Mouse (Mus musculus): ENCODE data around the gene Erc2. TPM values are rescaled to one million over a fixed set of nuclear protein-coding genes. Genes with fewer than 3 reads are reported as not detected.
A peak's percentile ranks its signal among the peaks of the same experiment; 100 is the strongest.

Gene Erc2
- polyA plus RNA-seq, 1 experiment from 2014 or later, result 110 TPM

GRCm38 (mm10) chr14:28128999-28129398 is 506.8 kb downstream of the Erc2 start:
- no peak overlapping the region for H3K4me2 ChIP-seq
- H3K9ac ChIP-seq, result no peak overlapping the region
- 89% methylated on average over 3 of the region's 3 CpGs for WGBS
- no peaks in the 10 kb centered on the region for H3K4me1 ChIP-seq
- no peaks in the 10 kb centered on the region for H3K36me3 ChIP-seq (replicated peaks)
- no peaks in the 10 kb centered on the region for H3K27me3 ChIP-seq (replicated peaks)
- no peaks in the 10 kb centered on the region for H3K9me3 ChIP-seq
- H3K4me3 ChIP-seq, result no peak overlapping the region
- H3K27ac ChIP-seq, result no peak overlapping the region
- no peak for ATAC-seq (replicated peaks)

GRCm38 (mm10) chr14:28143998-28144397 is 521.8 kb downstream of the Erc2 start:
- ATAC-seq (replicated peaks), result no peak
- H3K4me1 ChIP-seq, result peaks cover 5% of the 10 kb centered on the region; the same call in 1 of the 2 replicates
- no peak overlapping the region for H3K4me2 ChIP-seq
- H3K36me3 ChIP-seq (replicated peaks), result no peaks in the 10 kb centered on the region
- no peaks in the 10 kb centered on the region for H3K27me3 ChIP-seq (replicated peaks)
- no peak overlapping the region for H3K9ac ChIP-seq
- H3K27ac ChIP-seq, result no peak overlapping the region
- H3K4me3 ChIP-seq, result no peak overlapping the region
- 86% methylated on average over 2 of the region's 2 CpGs for WGBS
- no peaks in the 10 kb centered on the region for H3K9me3 ChIP-seq

GRCm38 (mm10) chr14:28147201-28147600 is 525.0 kb downstream of the Erc2 start:
- Histone ChIP-seq H3K9ac (no peak overlapping the region), H3K9me3 (no peaks in the 10 kb centered on the region), H3K4me2 (no peak overlapping the region), H3K4me3 (no peak overlapping the region), H3K4me1 (peaks cover 5% of the 10 kb centered on the region; the same call in 1 of the 2 replicates), H3K27me3 (replicated peaks) (no peaks in the 10 kb centered on the region), H3K36me3 (replicated peaks) (no peaks in the 10 kb centered on the region), H3K27ac (no peak overlapping the region; the same call in 1 of the 2 replicates)
- WGBS, result 47% methylated on average over 5 of the region's 5 CpGs
- ATAC-seq (replicated peaks), result no peak

GRCm38 (mm10) chr14:28150942-28151341 is 528.7 kb downstream of the Erc2 start:
- no peaks in the 10 kb centered on the region for H3K9me3 ChIP-seq
- H3K4me3 ChIP-seq, result no peak overlapping the region
- 0 out of 2 replicates have a peak, but pooled peaks cover 3% of the 10 kb centered on the region for H3K36me3 ChIP-seq (replicated peaks)
- no peak overlapping the region for H3K9ac ChIP-seq
- H3K4me2 ChIP-seq, result no peak overlapping the region
- 86% methylated on average over 3 of the region's 3 CpGs for WGBS
- H3K27me3 ChIP-seq (replicated peaks), result no peaks in the 10 kb centered on the region
- H3K4me1 ChIP-seq, result peaks cover 5% of the 10 kb centered on the region; the same call in 1 of the 2 replicates
- no peak overlapping the region for H3K27ac ChIP-seq
- no peak for ATAC-seq (replicated peaks)

- H3K4me2 ChIP-seq, result no peak overlapping the region
- H3K4me3 ChIP-seq, result no peak overlapping the region
- no peaks in the 10 kb centered on the region for H3K27me3 ChIP-seq (replicated peaks)
- 83% methylated on average over 4 of the region's 4 CpGs for whole genome bisulfite sequencing
- ATAC-seq (replicated peaks), result no peak
- H3K4me1 ChIP-seq, result no peaks in the 10 kb centered on the region
- no peak overlapping the region for H3K27ac ChIP-seq
- H3K9me3 ChIP-seq, result no peaks in the 10 kb centered on the region
- 0 out of 2 replicates have a peak, but pooled peaks cover 3% of the 10 kb centered on the region for H3K36me3 ChIP-seq (replicated peaks)
- H3K9ac ChIP-seq, result no peak overlapping the region
Measured at GRCm38 (mm10) chr14:28155706-28156105, 533.5 kb downstream of the Erc2 start.

GRCm38 (mm10) chr14:28160852-28161251 is 538.6 kb downstream of the Erc2 start:
- Histone ChIP-seq H3K27me3 (replicated peaks) (no peaks in the 10 kb centered on the region), H3K4me2 (no peak overlapping the region), H3K9me3 (no peaks in the 10 kb centered on the region), H3K9ac (no peak overlapping the region), H3K4me3 (no peak overlapping the region), H3K27ac (no peak overlapping the region), H3K36me3 (replicated peaks) (no peaks in the 10 kb centered on the region), H3K4me1 (peaks cover 21% of the 10 kb centered on the region)
- 95% methylated on average over 2 of the region's 2 CpGs for WGBS
- ATAC-seq (replicated peaks), result no peak

- Histone ChIP-seq H3K4me2 (peak overlapping the region; percentile 41), H3K4me1 (peaks cover 22% of the 10 kb centered on the region), H3K9me3 (no peaks in the 10 kb centered on the region), H3K36me3 (replicated peaks) (no peaks in the 10 kb centered on the region), H3K4me3 (no peak overlapping the region), H3K27me3 (replicated peaks) (0 out of 2 replicates have a peak, but pooled peaks cover 2% of the 10 kb centered on the region), H3K27ac (peak overlapping the region; percentile 64), H3K9ac (no peak overlapping the region)
- 13% methylated on average over 15 of the region's 15 CpGs for WGBS
- peak; percentile 82 for ATAC-seq (replicated peaks)
Measured at GRCm38 (mm10) chr14:28164642-28165408, 542.6 kb downstream of the Erc2 start.

- Histone ChIP-seq H3K27me3 (replicated peaks) (0 out of 2 replicates have a peak, but pooled peaks cover 2% of the 10 kb centered on the region), H3K36me3 (replicated peaks) (no peaks in the 10 kb centered on the region), H3K27ac (peak overlapping the region; percentile 53), H3K9ac (no peak overlapping the region), H3K4me2 (no peak overlapping the region), H3K9me3 (no peaks in the 10 kb centered on the region), H3K4me3 (no peak overlapping the region), H3K4me1 (peaks cover 22% of the 10 kb centered on the region)
- peak; percentile 45; the same call in 1 of the 2 replicates for ATAC-seq (replicated peaks)
- 61% methylated on average over 5 of the region's 5 CpGs for WGBS
Measured at GRCm38 (mm10) chr14:28165621-28166211, 543.5 kb downstream of the Erc2 start.

GRCm38 (mm10) chr14:28170711-28171110 is 548.5 kb downstream of the Erc2 start:
- Histone ChIP-seq H3K9me3 (no peaks in the 10 kb centered on the region), H3K4me3 (no peak overlapping the region), H3K36me3 (replicated peaks) (no peaks in the 10 kb centered on the region), H3K4me1 (peaks cover 2% of the 10 kb centered on the region), H3K27ac (no peak overlapping the region), H3K9ac (no peak overlapping the region), H3K4me2 (no peak overlapping the region), H3K27me3 (replicated peaks) (0 out of 2 replicates have a peak, but pooled peaks cover 2% of the 10 kb centered on the region)
- no peak for ATAC-seq (replicated peaks)
- WGBS, result 84% methylated on average over 4 of the region's 4 CpGs

GRCm38 (mm10) chr14:28171364-28171763 is 549.1 kb downstream of the Erc2 start:
- Histone ChIP-seq H3K36me3 (replicated peaks) (no peaks in the 10 kb centered on the region), H3K4me2 (no peak overlapping the region), H3K9me3 (no peaks in the 10 kb centered on the region), H3K9ac (no peak overlapping the region), H3K27ac (no peak overlapping the region), H3K27me3 (replicated peaks) (0 out of 2 replicates have a peak, but pooled peaks cover 2% of the 10 kb centered on the region), H3K4me1 (no peaks in the 10 kb centered on the region), H3K4me3 (no peak overlapping the region)
- 82% methylated on average over 2 of the region's 2 CpGs for WGBS
- ATAC-seq (replicated peaks), result no peak

GRCm38 (mm10) chr14:28173736-28174135 is 551.5 kb downstream of the Erc2 start:
- WGBS, result 91% methylated on average over 4 of the region's 4 CpGs
- H3K4me2 ChIP-seq, result no peak overlapping the region
- ATAC-seq (replicated peaks), result no peak

GRCm38 (mm10) chr14:28181070-28181825 is 559.0 kb downstream of the Erc2 start:
- ATAC-seq (replicated peaks), result no peak
- 24% methylated on average over 4 of the region's 4 CpGs for WGBS

More at GRCm38 (mm10) chr14:28173736-28174135, 551.5 kb downstream of the Erc2 start:
- no peaks in the 10 kb centered on the region for H3K27me3 ChIP-seq (replicated peaks)
- no peaks in the 10 kb centered on the region for H3K9me3 ChIP-seq
- no peak overlapping the region for H3K4me3 ChIP-seq
- H3K4me1 ChIP-seq, result no peaks in the 10 kb centered on the region
- no peak overlapping the region for H3K27ac ChIP-seq
- H3K36me3 ChIP-seq (replicated peaks), result no peaks in the 10 kb centered on the region
- no peak overlapping the region for H3K9ac ChIP-seq

More at GRCm38 (mm10) chr14:28181070-28181825, 559.0 kb downstream of the Erc2 start:
- Histone ChIP-seq H3K4me2 (no peak overlapping the region), H3K9ac (no peak overlapping the region), H3K9me3 (no peaks in the 10 kb centered on the region), H3K27ac (no peak overlapping the region), H3K4me3 (no peak overlapping the region), H3K4me1 (no peaks in the 10 kb centered on the region), H3K27me3 (replicated peaks) (no peaks in the 10 kb centered on the region), H3K36me3 (replicated peaks) (no peaks in the 10 kb centered on the region)

Data from midbrain, embryonic 15.5 days (tissue).